Mouse (Mus musculus): ENCODE data around the gene Wbp2.

- TF ChIP-seq CTCF (IDR thresholded peaks at IDR 0.05; ENCODE audit: borderline replicate concordance, control insufficient read depth, extremely low read depth, insufficient read depth, low read length, poor library complexity) (peak; percentile 17; the same call in 1 of the 2 replicates), POLR2A (IDR thresholded peaks at IDR 0.05; ENCODE audit: control insufficient read depth, extremely low read depth, insufficient read depth, low read length, poor library complexity) (no peak)
These were observed 45.9 kb upstream of the Wbp2 start for GRCm38 (mm10) chr11:116132366-116133333.

Data from thymus, adult 2 months (tissue).